Mouse (Mus musculus): ENCODE data around the gene Srr. TPM values are rescaled to one million over a fixed set of nuclear protein-coding genes. Genes with fewer than 3 reads are reported as not detected.

Gene Srr
- polyA plus RNA-seq, 2 experiments: 1.9 to 4.6 TPM

DNA sequence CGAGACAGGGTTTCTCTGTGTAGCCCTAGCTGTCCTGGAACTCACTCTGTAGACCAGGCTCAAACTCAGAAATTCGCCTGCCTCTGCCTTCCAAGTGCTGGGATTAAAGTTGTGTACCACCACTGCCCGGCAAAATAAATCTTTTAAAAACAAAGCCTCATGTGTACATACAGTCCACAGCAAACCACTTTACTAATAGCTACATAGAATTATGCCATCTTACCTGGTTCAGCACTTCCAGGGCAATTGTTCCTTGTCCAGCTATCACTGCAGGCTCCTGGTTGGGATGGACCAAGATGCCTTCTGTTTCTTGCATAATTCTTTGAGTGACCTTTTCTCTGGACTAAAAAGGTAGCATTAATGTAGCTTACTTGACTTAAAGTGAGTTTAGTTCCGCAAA is 15.8 kb downstream of the Srr start:
- Histone ChIP-seq H3K27ac (no peak overlapping the region), H3K4me2 (ENCODE audit: low read depth) (no peak overlapping the region), H3K27me3 (ENCODE audit: control insufficient read depth, insufficient read depth, low read length) (no peaks in the 10 kb centered on the region), H3K9me3 (ENCODE audit: control insufficient read depth, low read length) (no peaks in the 10 kb centered on the region), H3K36me3 (replicated peaks; ENCODE audit: control insufficient read depth, insufficient read depth, low read depth) (peaks cover 44% of the 10 kb centered on the region), H3K4me3 (ENCODE audit: insufficient read depth in 1 of 2, low read depth in 2 of 2, low read length in 2 of 2) (no peak overlapping the region), H3K4me1 (replicated peaks; ENCODE audit: control insufficient read depth in 2 of 2, insufficient read depth in 2 of 2, low read length in 1 of 2) (no peaks in the 10 kb centered on the region), H3K9ac (replicated peaks) (no peak overlapping the region)
- DNase-seq (ENCODE audit: low read depth in 3 of 3, low spot score in 3 of 3) (no peak), ATAC-seq (ENCODE audit: insufficient read depth) (no peak)
- TF ChIP-seq EP300 (IDR thresholded peaks at IDR 0.05; ENCODE audit: low read depth): no peak
- no peak for TF ChIP-seq CTCF (IDR thresholded peaks at IDR 0.05; ENCODE audit: low read depth)
- WGBS (ENCODE audit: insufficient replicate concordance): 64% methylated on average over 4 of the region's 4 CpGs

DNA sequence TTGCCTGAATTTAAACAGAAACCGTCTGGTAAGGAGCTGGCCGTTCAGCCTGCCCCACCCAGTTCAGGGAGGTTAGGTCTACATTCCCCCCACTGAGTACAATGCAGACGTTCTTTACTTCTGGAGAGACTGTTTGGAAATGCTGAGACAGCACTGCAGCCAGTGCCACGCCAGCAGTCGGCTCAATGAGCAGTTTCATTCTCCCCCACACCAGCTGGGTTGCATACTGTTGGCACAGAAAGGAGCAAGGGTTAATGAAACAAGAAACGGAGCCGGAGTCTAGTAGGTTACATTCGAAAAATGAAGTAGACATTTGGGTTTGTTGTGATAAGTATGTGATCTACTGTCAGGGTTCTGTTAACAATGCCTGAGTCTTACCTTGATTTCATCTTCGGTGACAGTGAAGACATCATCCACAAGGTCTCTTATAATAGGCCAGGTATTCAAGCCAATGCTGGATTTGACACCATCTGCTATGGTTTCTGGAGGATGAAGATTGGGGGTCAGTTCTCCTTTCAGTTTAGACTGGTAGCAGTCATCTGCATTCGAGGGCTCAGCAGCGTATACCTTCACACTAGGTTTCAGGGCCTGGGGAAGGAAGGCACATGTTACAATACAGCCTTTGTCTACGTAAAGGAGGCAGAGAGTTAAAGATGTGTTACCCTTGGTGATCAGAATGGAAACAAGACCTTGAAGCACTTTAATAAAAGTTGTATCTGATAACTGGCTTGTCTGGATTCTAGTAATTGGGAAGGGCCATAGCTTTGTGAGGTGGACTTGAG is 16.9 kb downstream of the Srr start:
- H3K9me3 ChIP-seq (ENCODE audit: control insufficient read depth, low read length): no peaks in the 10 kb centered on the region
- no peaks in the 10 kb centered on the region for H3K27me3 ChIP-seq (ENCODE audit: control insufficient read depth, insufficient read depth, low read length)
- TF ChIP-seq EP300 (IDR thresholded peaks at IDR 0.05; ENCODE audit: low read depth) (no peak), CTCF (IDR thresholded peaks at IDR 0.05; ENCODE audit: low read depth) (no peak)
- H3K36me3 ChIP-seq (replicated peaks; ENCODE audit: control insufficient read depth, insufficient read depth, low read depth): peaks cover 54% of the 10 kb centered on the region
- ATAC-seq (ENCODE audit: insufficient read depth) (no peak), DNase-seq (ENCODE audit: low read depth in 3 of 3, low spot score in 3 of 3) (no peak)
- H3K4me3 ChIP-seq (ENCODE audit: insufficient read depth in 1 of 2, low read depth in 2 of 2, low read length in 2 of 2): no peak overlapping the region
- H3K9ac ChIP-seq (replicated peaks): no peak overlapping the region
- no peak overlapping the region for H3K27ac ChIP-seq
- 78% methylated on average over 12 of the region's 12 CpGs for WGBS (ENCODE audit: insufficient replicate concordance)
- no peaks in the 10 kb centered on the region for H3K4me1 ChIP-seq (replicated peaks; ENCODE audit: control insufficient read depth in 2 of 2, insufficient read depth in 2 of 2, low read length in 1 of 2)
- H3K4me2 ChIP-seq (ENCODE audit: low read depth): no peak overlapping the region

DNA sequence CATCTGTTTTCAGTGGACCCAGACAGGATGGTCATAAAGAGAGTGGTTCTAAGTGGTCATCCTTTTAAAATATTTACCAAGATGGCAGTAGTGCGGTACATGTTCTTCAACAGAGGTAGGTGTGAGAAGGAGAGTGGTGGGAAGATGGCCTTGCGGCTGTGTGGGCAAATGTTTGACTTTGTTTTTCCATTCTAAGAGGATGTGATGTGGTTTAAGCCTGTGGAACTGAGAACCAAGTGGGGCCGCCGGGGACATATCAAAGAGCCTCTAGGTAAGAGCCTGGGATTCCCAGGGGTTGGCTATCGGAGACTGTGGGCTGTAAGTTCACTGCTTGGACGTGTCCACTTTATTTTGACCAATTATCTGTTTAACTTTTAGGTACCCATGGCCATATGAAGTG is 17.9 kb downstream of the Srr start:
- Histone ChIP-seq H3K4me3 (ENCODE audit: insufficient read depth in 1 of 2, low read depth in 2 of 2, low read length in 2 of 2) (no peak overlapping the region), H3K27ac (no peak overlapping the region), H3K27me3 (ENCODE audit: control insufficient read depth, insufficient read depth, low read length) (no peaks in the 10 kb centered on the region), H3K9me3 (ENCODE audit: control insufficient read depth, low read length) (no peaks in the 10 kb centered on the region), H3K4me2 (ENCODE audit: low read depth) (no peak overlapping the region), H3K36me3 (replicated peaks; ENCODE audit: control insufficient read depth, insufficient read depth, low read depth) (peaks cover 63% of the 10 kb centered on the region), H3K9ac (replicated peaks) (no peak overlapping the region), H3K4me1 (replicated peaks; ENCODE audit: control insufficient read depth in 2 of 2, insufficient read depth in 2 of 2, low read length in 1 of 2) (no peaks in the 10 kb centered on the region)
- ATAC-seq (ENCODE audit: insufficient read depth) (no peak), DNase-seq (ENCODE audit: low read depth in 3 of 3, low spot score in 3 of 3) (no peak)
- 82% methylated on average over 6 of the region's 6 CpGs for WGBS (ENCODE audit: insufficient replicate concordance)
- no peak for TF ChIP-seq EP300 (IDR thresholded peaks at IDR 0.05; ENCODE audit: low read depth)
- no peak for TF ChIP-seq CTCF (IDR thresholded peaks at IDR 0.05; ENCODE audit: low read depth)

DNA sequence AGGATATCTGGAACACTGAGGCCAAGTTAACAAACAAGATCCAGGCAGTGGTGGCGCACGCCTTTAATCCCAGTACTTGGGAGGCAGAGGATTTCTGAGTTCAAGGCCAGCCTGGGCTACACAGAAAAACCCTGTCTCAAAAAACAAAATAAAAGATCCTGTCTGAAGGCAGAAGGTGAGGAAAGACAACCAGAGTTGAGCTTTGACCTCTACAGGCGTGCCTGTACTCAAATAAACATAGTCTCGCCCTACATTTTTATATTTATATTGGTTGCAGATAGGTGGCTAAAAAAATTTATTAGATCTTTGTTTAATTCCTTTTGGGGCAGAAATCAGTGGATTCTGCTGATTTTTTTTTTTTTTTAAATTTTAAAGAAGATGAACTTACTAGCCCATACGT is 23.3 kb downstream of the Srr start:
- Histone ChIP-seq H3K9ac (replicated peaks) (no peak overlapping the region), H3K9me3 (ENCODE audit: control insufficient read depth, low read length) (no peaks in the 10 kb centered on the region), H3K4me2 (ENCODE audit: low read depth) (no peak overlapping the region), H3K27me3 (ENCODE audit: control insufficient read depth, insufficient read depth, low read length) (no peaks in the 10 kb centered on the region), H3K36me3 (replicated peaks; ENCODE audit: control insufficient read depth, insufficient read depth, low read depth) (peaks cover 74% of the 10 kb centered on the region), H3K4me1 (replicated peaks; ENCODE audit: control insufficient read depth in 2 of 2, insufficient read depth in 2 of 2, low read length in 1 of 2) (peaks cover 0 to 6% of the 10 kb centered on the region in 2 experiments; a peak in 3 of 4 replicates), H3K27ac (no peak overlapping the region), H3K4me3 (ENCODE audit: insufficient read depth in 1 of 2, low read depth in 2 of 2, low read length in 2 of 2) (no peak overlapping the region)
- no peak for ATAC-seq (ENCODE audit: insufficient read depth)
- TF ChIP-seq CTCF (IDR thresholded peaks at IDR 0.05; ENCODE audit: low read depth) (no peak), EP300 (IDR thresholded peaks at IDR 0.05; ENCODE audit: low read depth) (no peak)
- WGBS (ENCODE audit: insufficient replicate concordance): 75% methylated on average over 5 of the region's 5 CpGs
- DNase-seq (ENCODE audit: low read depth in 3 of 3, low spot score in 3 of 3): no peak

DNA sequence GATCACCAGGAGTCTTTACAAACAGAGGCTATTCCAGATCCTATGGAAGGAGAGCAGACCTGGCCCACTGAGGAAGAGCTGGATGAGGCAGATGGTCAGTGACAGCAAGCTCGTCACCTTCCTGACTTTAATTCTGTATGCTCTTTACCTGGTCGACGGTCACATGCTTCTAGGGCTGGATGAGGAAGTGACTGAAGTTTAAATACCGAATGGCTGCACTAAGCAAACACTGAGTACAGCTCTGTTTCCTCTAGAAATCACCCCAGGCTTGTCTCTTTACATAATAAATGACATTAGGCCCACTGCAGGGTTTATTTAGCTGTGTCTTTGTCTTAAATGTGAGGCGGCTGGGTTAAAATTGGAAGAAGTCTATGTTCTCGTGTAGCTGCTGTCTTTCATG is 24.2 kb downstream of the Srr start:
- 82% methylated on average over 6 of the region's 6 CpGs for WGBS (ENCODE audit: insufficient replicate concordance)
- ATAC-seq (ENCODE audit: insufficient read depth): no peak

More for the DNA sequence above, 24.2 kb downstream of the Srr start:
- no peak overlapping the region for H3K27ac ChIP-seq
- H3K9me3 ChIP-seq (ENCODE audit: control insufficient read depth, low read length): no peaks in the 10 kb centered on the region
- no peaks in the 10 kb centered on the region for H3K27me3 ChIP-seq (ENCODE audit: control insufficient read depth, insufficient read depth, low read length)
- no peak overlapping the region for H3K4me3 ChIP-seq (ENCODE audit: insufficient read depth in 1 of 2, low read depth in 2 of 2, low read length in 2 of 2)
- no peak overlapping the region for H3K4me2 ChIP-seq (ENCODE audit: low read depth)
- peaks cover 65% of the 10 kb centered on the region for H3K36me3 ChIP-seq (replicated peaks; ENCODE audit: control insufficient read depth, insufficient read depth, low read depth)
- H3K9ac ChIP-seq (replicated peaks): no peak overlapping the region
- no peak for DNase-seq (ENCODE audit: low read depth in 3 of 3, low spot score in 3 of 3)
- H3K4me1 ChIP-seq (replicated peaks; ENCODE audit: control insufficient read depth in 2 of 2, insufficient read depth in 2 of 2, low read length in 1 of 2): peaks cover 0 to 6% of the 10 kb centered on the region in 2 experiments; a peak in 3 of 4 replicates
- TF ChIP-seq CTCF (IDR thresholded peaks at IDR 0.05; ENCODE audit: low read depth): no peak
- no peak for TF ChIP-seq EP300 (IDR thresholded peaks at IDR 0.05; ENCODE audit: low read depth)

Measured in liver, embryonic 14.5 days (tissue).